Mouse (Mus musculus): ENCODE measurements at regions not wholly inside any gene's neighbourhood (a gene's known extent, or its start where the extent isn't known, plus 50 kb on each side); places are given as distances from the start of the nearest gene placed in this dataset.

GRCm38 (mm10) chr2:133748493-133748892, 196.5 kb downstream of the Bmp2 start:
- no peak for TF ChIP-seq POLR2A (IDR thresholded peaks at IDR 0.05; ENCODE audit: low read depth, low read length)
- no peak for TF ChIP-seq CTCF (IDR thresholded peaks at IDR 0.05; ENCODE audit: extremely low read depth, insufficient read length, insufficient replicate concordance, low read depth, low read length)
